Mouse (Mus musculus) myocyte (in vitro differentiated cells): ENCODE measurements at regions not wholly inside any gene's neighbourhood (a gene's known extent, or its start where the extent isn't known, plus 50 kb on each side); places are given as distances from the start of the nearest gene placed in this dataset.

Source experiments
- H3K27me3 ChIP-seq: one replicate; pipeline ENCODE4 v1.6.1; 2011; ENCODE audit not compliant: control insufficient read depth, insufficient read depth, insufficient read length
- H3K36me3 ChIP-seq: one replicate; pipeline ENCODE4 v1.6.1; 2011; ENCODE audit not compliant: control insufficient read depth, insufficient read depth
- H3K4me2 ChIP-seq: one replicate; pipeline ENCODE4 v1.6.1; 2011; ENCODE audit warnings: low read depth, control low read depth
- H3K4me3 ChIP-seq: one replicate; pipeline ENCODE4 v1.5.1; 2011; ENCODE audit warnings: mild to moderate bottlenecking, control low read depth, moderate library complexity
- H3K79me2 ChIP-seq: one replicate; pipeline ENCODE4 v1.6.1; 2011; ENCODE audit not compliant: control insufficient read depth, insufficient read depth
- H3ac ChIP-seq: one replicate; pipeline ENCODE4 v1.6.1; 2011; ENCODE audit not compliant: control insufficient read depth, insufficient read length
- CEBPB ChIP-seq: IDR thresholded peaks from 2 replicates; pipeline ENCODE4 v1.6.1; 2011; ENCODE audit warnings: mild to moderate bottlenecking, moderate library complexity; ENCODE audit not compliant: poor library complexity, insufficient read depth, severe bottlenecking
- E2F4 ChIP-seq: IDR thresholded peaks from one replicate; pipeline ENCODE4 v1.6.1; 2011; ENCODE audit warnings: mild to moderate bottlenecking, control low read depth, moderate library complexity; ENCODE audit not compliant: insufficient read depth
- MAX ChIP-seq: IDR thresholded peaks from one replicate; pipeline ENCODE4 v1.6.1; 2011; ENCODE audit warnings: low read depth, mild to moderate bottlenecking, control low read depth
- MYOD1 ChIP-seq, 3 experiments: IDR thresholded peaks; one replicate each; pipeline ENCODE4 v1.6.1; 2011; ENCODE audit warnings: control low read depth in 2 of 3, low read depth in 2 of 3, mild to moderate bottlenecking in 2 of 3, moderate library complexity in 1 of 3; ENCODE audit not compliant: insufficient read length in 2 of 3, control insufficient read depth in 1 of 3
- MYOG ChIP-seq, 3 experiments: IDR thresholded peaks; one replicate each; pipeline ENCODE4 v1.6.1; 2011; ENCODE audit warnings: control low read depth in 2 of 3, low read depth in 2 of 3, mild to moderate bottlenecking in 2 of 3; ENCODE audit not compliant: insufficient read length in 2 of 3, control insufficient read depth in 1 of 3, insufficient read depth in 1 of 3
- POLR2A ChIP-seq: IDR thresholded peaks from one replicate; pipeline ENCODE4 v1.6.1; 2011; ENCODE audit warnings: low read depth, mild to moderate bottlenecking, control low read depth, moderate library complexity; ENCODE audit not compliant: insufficient read length
- POLR2AphosphoS2 ChIP-seq: IDR thresholded peaks from one replicate; pipeline ENCODE4 v1.6.1; 2011; ENCODE audit warnings: low read depth, control low read depth; ENCODE audit not compliant: insufficient read length
- REST ChIP-seq: IDR thresholded peaks from one replicate; pipeline ENCODE4 v1.6.1; 2011; ENCODE audit warnings: mild to moderate bottlenecking, control low read depth, moderate library complexity; ENCODE audit not compliant: insufficient read depth, insufficient read length
- SRF ChIP-seq: IDR thresholded peaks from one replicate; pipeline ENCODE4 v1.6.1; 2011; ENCODE audit warnings: low read depth; ENCODE audit not compliant: control insufficient read depth, insufficient read length
- TCF12 ChIP-seq: IDR thresholded peaks from one replicate; pipeline ENCODE4 v1.6.1; 2011; ENCODE audit warnings: mild to moderate bottlenecking, control low read depth; ENCODE audit not compliant: poor library complexity, insufficient read depth, severe bottlenecking
- TCF3 ChIP-seq: IDR thresholded peaks from one replicate; pipeline ENCODE4 v1.6.1; 2011; ENCODE audit warnings: low read depth, control low read depth; ENCODE audit not compliant: insufficient read length
- USF1 ChIP-seq: IDR thresholded peaks from one replicate; pipeline ENCODE4 v1.6.1; 2011; ENCODE audit warnings: low read depth, mild to moderate bottlenecking, control low read depth, moderate library complexity

- Histone ChIP-seq H3K79me2 (no peaks in the 10 kb centered on the region), H3K27me3 (no peaks in the 10 kb centered on the region), H3K4me3 (no peak overlapping the region), H3ac (no peak overlapping the region), H3K4me2 (no peak overlapping the region), H3K36me3 (no peaks in the 10 kb centered on the region)
- TF ChIP-seq USF1 (no peak), TCF12 (no peak), POLR2AphosphoS2 (no peak), E2F4 (no peak), MYOD1 (IDR thresholded peaks at IDR 0.05; ENCODE audit: control insufficient read depth in 1 of 3, insufficient read length in 2 of 3, low read depth in 2 of 3) (no peak), POLR2A (no peak), MYOG (IDR thresholded peaks at IDR 0.05; ENCODE audit: control insufficient read depth in 1 of 3, insufficient read depth in 1 of 3, insufficient read length in 2 of 3, low read depth in 2 of 3) (no peak), MAX (no peak), REST (no peak)
Observed at GRCm38 (mm10) chr19:26114326-26114725, 442.1 kb downstream of the Dmrt2 start.

- TF ChIP-seq E2F4 = no peak
- TF ChIP-seq POLR2A = no peak
- TF ChIP-seq POLR2AphosphoS2 = no peak
- no peak for TF ChIP-seq USF1
- TF ChIP-seq REST = no peak
- no peak for TF ChIP-seq TCF3
- TF ChIP-seq MYOG (IDR thresholded peaks at IDR 0.05; ENCODE audit: control insufficient read depth in 1 of 3, insufficient read depth in 1 of 3, insufficient read length in 2 of 3, low read depth in 2 of 3) = peak in 1 of 3 experiments; percentile 67
- TF ChIP-seq MAX = no peak
- no peak for TF ChIP-seq CEBPB
- TF ChIP-seq SRF = no peak
- TF ChIP-seq TCF12 = no peak
- peak in 1 of 3 experiments; percentile 39 for TF ChIP-seq MYOD1 (IDR thresholded peaks at IDR 0.05; ENCODE audit: control insufficient read depth in 1 of 3, insufficient read length in 2 of 3, low read depth in 2 of 3)
Observed at GRCm38 (mm10) chr19:26128423-26128822, 456.2 kb downstream of the Dmrt2 start.

GRCm38 (mm10) chr19:26134385-26134784 lies 462.2 kb downstream of the Dmrt2 start:
- Histone ChIP-seq H3K27me3 (no peaks in the 10 kb centered on the region), H3K4me3 (no peak overlapping the region), H3K79me2 (no peaks in the 10 kb centered on the region), H3ac (no peak overlapping the region), H3K36me3 (no peaks in the 10 kb centered on the region), H3K4me2 (no peak overlapping the region)
- TF ChIP-seq TCF3 = no peak
- no peak for TF ChIP-seq REST
- TF ChIP-seq TCF12 = no peak
- no peak for TF ChIP-seq MYOG (IDR thresholded peaks at IDR 0.05; ENCODE audit: control insufficient read depth in 1 of 3, insufficient read depth in 1 of 3, insufficient read length in 2 of 3, low read depth in 2 of 3)
- TF ChIP-seq POLR2AphosphoS2 = no peak
- TF ChIP-seq MYOD1 (IDR thresholded peaks at IDR 0.05; ENCODE audit: control insufficient read depth in 1 of 3, insufficient read length in 2 of 3, low read depth in 2 of 3) = no peak
- TF ChIP-seq MAX = no peak
- TF ChIP-seq USF1 = no peak
- TF ChIP-seq E2F4 = no peak
- TF ChIP-seq POLR2A = no peak
- no peak for TF ChIP-seq CEBPB
- TF ChIP-seq SRF = no peak

More at GRCm38 (mm10) chr19:26128423-26128822, 456.2 kb downstream of the Dmrt2 start:
- H3K27me3 ChIP-seq = no peaks in the 10 kb centered on the region
- no peaks in the 10 kb centered on the region for H3K36me3 ChIP-seq
- no peak overlapping the region for H3K4me2 ChIP-seq
- H3ac ChIP-seq = no peak overlapping the region
- no peaks in the 10 kb centered on the region for H3K79me2 ChIP-seq
- H3K4me3 ChIP-seq = no peak overlapping the region

GRCm38 (mm10) chr19:26135398-26136104 lies 463.3 kb downstream of the Dmrt2 start:
- Histone ChIP-seq H3K27me3 (no peaks in the 10 kb centered on the region), H3K79me2 (no peaks in the 10 kb centered on the region)
- no peak for TF ChIP-seq MAX
- TF ChIP-seq USF1 = no peak
- TF ChIP-seq REST = no peak
- TF ChIP-seq SRF = no peak
- TF ChIP-seq E2F4 = no peak
- no peak for TF ChIP-seq TCF3
- TF ChIP-seq POLR2AphosphoS2 = no peak
- no peak for TF ChIP-seq TCF12
- TF ChIP-seq MYOD1 (IDR thresholded peaks at IDR 0.05; ENCODE audit: control insufficient read depth in 1 of 3, insufficient read length in 2 of 3, low read depth in 2 of 3) = no peak
- no peak for TF ChIP-seq POLR2A

GRCm38 (mm10) chr19:26140647-26141046 lies 464.2 kb upstream of the Smarca2 start:
- TF ChIP-seq POLR2AphosphoS2 (no peak), E2F4 (no peak), POLR2A (no peak), TCF12 (no peak), SRF (no peak), MAX (no peak), CEBPB (no peak), TCF3 (no peak), MYOG (IDR thresholded peaks at IDR 0.05; ENCODE audit: control insufficient read depth in 1 of 3, insufficient read depth in 1 of 3, insufficient read length in 2 of 3, low read depth in 2 of 3) (no peak), REST (no peak)
- Histone ChIP-seq H3K4me2 (no peak overlapping the region), H3K36me3 (no peaks in the 10 kb centered on the region), H3K27me3 (no peaks in the 10 kb centered on the region), H3K4me3 (no peak overlapping the region), H3K79me2 (no peaks in the 10 kb centered on the region), H3ac (no peak overlapping the region)

More at GRCm38 (mm10) chr19:26135398-26136104, 463.3 kb downstream of the Dmrt2 start:
- H3K4me2 ChIP-seq = no peak overlapping the region
- no peaks in the 10 kb centered on the region for H3K36me3 ChIP-seq
- H3ac ChIP-seq = no peak overlapping the region
- no peak overlapping the region for H3K4me3 ChIP-seq
